Comparison of ENCODE assay signal across 7 mouse cellular contexts in genomic region chr2:21204912-21205830, GRCm38 (mm10). TPM values are rescaled to one million over a fixed set of nuclear protein-coding genes. Genes with fewer than 3 reads are reported as not detected.
DNase-seq lines count a peak whose midpoint lies in the region; ATAC-seq lines count a peak whose summit lies in the region.

TSS of gene Enkur (minus strand) at chr2:21205365.
TSS of gene Thnsl1 (plus strand) at chr2:21205724.

- peak within 1 kb of the TSS; percentile 68 for H3K9ac ChIP-seq in intestine, embryonic 16.5 days (ENCODE audit: low read depth, low read length)
- H3K9ac ChIP-seq in midbrain, embryonic 11.5 days (ENCODE audit: low read length), result peak within 1 kb of the TSS; percentile 80

- peak within 1 kb of the TSS; percentile 42 for H3K27ac ChIP-seq in intestine, embryonic 16.5 days (ENCODE audit: low read length)
- H3K27ac ChIP-seq in midbrain, embryonic 11.5 days (ENCODE audit: low read depth, low read length), result peak within 1 kb of the TSS; percentile 62; the same call in 1 of the 2 replicates

- no peaks in the 10 kb centered on the region for H3K4me1 ChIP-seq in intestine, embryonic 16.5 days (ENCODE audit: control insufficient read depth, insufficient read depth, low read length)
- H3K4me1 ChIP-seq in midbrain, embryonic 11.5 days (ENCODE audit: control insufficient read depth, insufficient read depth, low read length), result peaks cover 9% of the 10 kb centered on the region; the same call in 1 of the 2 replicates

- intact Hi-C loops in left cerebral cortex, postnatal 36 days (cut with DNase I), result loop anchor here (5.0 kb wide), 1 partner anchor 712 kb away; no protein-coding TSS in a partner anchor

- peak within 1 kb of the TSS; percentile 81 for H3K4me2 ChIP-seq in intestine, embryonic 16.5 days (ENCODE audit: low read depth, low read length)
- H3K4me2 ChIP-seq in midbrain, embryonic 11.5 days, result peak within 1 kb of the TSS; percentile 75

- no peaks in the 10 kb centered on the region for H3K9me3 ChIP-seq in intestine, embryonic 16.5 days (ENCODE audit: control insufficient read depth, low read length)
- H3K9me3 ChIP-seq in midbrain, embryonic 11.5 days (ENCODE audit: control insufficient read depth, low read length), result no peaks in the 10 kb centered on the region

- no peaks in the 10 kb centered on the region for H3K27me3 ChIP-seq in intestine, embryonic 16.5 days (replicated peaks; ENCODE audit: control insufficient read depth, insufficient read depth, low read length)
- no peaks in the 10 kb centered on the region for H3K27me3 ChIP-seq in midbrain, embryonic 11.5 days (ENCODE audit: control insufficient read depth, insufficient read depth, low read length)

- H3K4me3 ChIP-seq in intestine, embryonic 16.5 days (ENCODE audit: low read length), result peak within 1 kb of the TSS; percentile 69
- peak within 1 kb of the TSS; percentile 62 for H3K4me3 ChIP-seq in midbrain, embryonic 11.5 days (ENCODE audit: low read depth, low read length)

- H3K36me3 ChIP-seq in intestine, embryonic 16.5 days (ENCODE audit: control insufficient read depth, insufficient read depth, low read length), result no peaks in the 10 kb centered on the region
- H3K36me3 ChIP-seq in midbrain, embryonic 11.5 days (ENCODE audit: control insufficient read depth, insufficient read depth, low read length), result no peaks in the 10 kb centered on the region

- DNase-seq in adrenal gland, adult 8-10 months, result peak; percentile 97
- peak; percentile 99 for DNase-seq in embryo, embryonic 9.5 days (ENCODE audit: extremely low spot score)
- DNase-seq in gastrocnemius, postnatal 4 days (ENCODE audit: low spot score in 2 of 2), result peak; percentile 95 to 98
- DNase-seq in left cerebral cortex, postnatal 36 days (ENCODE audit: low spot score in 2 of 2), result peak; percentile 96 to 97
- peak; percentile 100 for DNase-seq in midbrain, embryonic 11.5 days (ENCODE audit: low spot score, missing footprints)
- peak; percentile 96 for DNase-seq in skeletal muscle tissue, adult 2 months (ENCODE audit: low read depth, low spot score)

- WGBS in intestine, embryonic 16.5 days, result 1% methylated on average over 43 of the region's 43 CpGs
- WGBS in midbrain, embryonic 11.5 days, result 4% methylated on average over 43 of the region's 43 CpGs

- peak; percentile 99 for ATAC-seq in intestine, embryonic 16.5 days
- peak; percentile 99 for ATAC-seq in midbrain, embryonic 11.5 days (ENCODE audit: low FRiP score)

RNA-seq across cellular contexts. Expression of gene Enkur, which starts in this region (rescaled TPM):
- total RNA-seq in adrenal gland, adult 8-10 months (2022), result 1 to 10 TPM in 3 of 4 experiments, under 1 TPM in 1; 0.87 to 2.0 (median 1.5) TPM
- 1 to 10 TPM; 6.5 to 7.9 TPM for total RNA-seq in gastrocnemius, postnatal 4 days (2021)
- polyA plus RNA-seq in intestine, embryonic 16.5 days (2015; fragmentation: Nextera tagmentation; extraction: Ambion mirVana), result 0.75 and 1.1 TPM in 2 replicates
- 1 to 10 TPM; 3.4 TPM for total RNA-seq in left cerebral cortex, postnatal 36 days (2021)
- polyA plus RNA-seq in midbrain, embryonic 11.5 days (2014; fragmentation: Nextera tagmentation; extraction: Ambion mirVana), result 0.98 and 1.1 TPM in 2 replicates

RNA-seq across cellular contexts. Expression of gene Thnsl1, which starts in this region (rescaled TPM):
- 10 to 100 TPM in 1 of 4 experiments, 1 to 10 TPM in 3; 8.0 to 11.9 (median 8.7) TPM for total RNA-seq in adrenal gland, adult 8-10 months (2022)
- total RNA-seq in gastrocnemius, postnatal 4 days (2021), result 1 to 10 TPM; 4.5 to 5.7 TPM
- 6.0 and 6.3 TPM in 2 replicates for polyA plus RNA-seq in intestine, embryonic 16.5 days (2015; fragmentation: Nextera tagmentation; extraction: Ambion mirVana)
- total RNA-seq in left cerebral cortex, postnatal 36 days (2021), result 10 to 100 TPM; 17.4 to 22.3 TPM
- 19.2 and 20.1 TPM in 2 replicates for polyA plus RNA-seq in midbrain, embryonic 11.5 days (2014; fragmentation: Nextera tagmentation; extraction: Ambion mirVana)

Comparison
In these comparisons a context has a peak if more than half of its experiments do, and no peak if none do; other contexts are left out.
1. Peak in every context shown above with its lines: DNase-seq, ATAC-seq, H3K4me3 ChIP-seq and H3K27ac ChIP-seq.